Mouse (Mus musculus) stomach, postnatal 0 days (tissue): Measurements from ENCODE around the gene Cnot10.

ENCODE experiments used
- CTCF ChIP-seq: IDR thresholded peaks from 2 replicates; pipeline ENCODE4 v1.5.1; 2016; ENCODE audit warnings: antibody characterized with exemption, low read depth, mild to moderate bottlenecking, moderate library complexity
- EP300 ChIP-seq: optimal IDR thresholded peaks from 2 replicates; pipeline ENCODE3; 2016; ENCODE audit warnings: antibody characterized with exemption

- TF ChIP-seq EP300, result no peak
- TF ChIP-seq CTCF, result no peak; the same call in 1 of the 2 replicates
Measured at GRCm38 (mm10) chr9:114647506-114648432, 7.8 kb upstream of the Cnot10 start.
